Mouse (Mus musculus): ENCODE data around the gene Mrgpra1.

GRCm38 (mm10) chr7:47401125-47401524 is 47.1 kb upstream of the Mrgpra1 start:
- TF ChIP-seq EP300 (IDR thresholded peaks at IDR 0.05; ENCODE audit: low read depth) (no peak), CTCF (IDR thresholded peaks at IDR 0.05; ENCODE audit: low read depth) (no peak)
